Mouse (Mus musculus) heart, postnatal 10 days (tissue): ENCODE data around the gene Cklf. TPM values are rescaled to one million over a fixed set of nuclear protein-coding genes. Genes with fewer than 3 reads are reported as not detected.
"Not testable (repeated sequence)": the region's sequence is repeated elsewhere in the genome, so short reads cannot be mapped to it uniquely, and the experiment has no call there.

Experiments used
- DNase-seq, 2 experiments: peaks; one replicate each; pipeline ENCODE4 v3.0.0; 2021
- intact Hi-C: fragments of 180-260 bp; cut with DNase I; formaldehyde crosslinking; loops from one replicate; pipeline ENCODE4 v1.15.1; 2025
- total RNA-seq, 2 experiments: library from RNA; stranded (reverse); gene quantifications; 2 replicates each; pipeline ENCODE4 v1.2.3; 2021

Cklf gene
- total RNA-seq, 2 experiments from 2014 or later, result 10.1 to 10.6 TPM

DNA sequence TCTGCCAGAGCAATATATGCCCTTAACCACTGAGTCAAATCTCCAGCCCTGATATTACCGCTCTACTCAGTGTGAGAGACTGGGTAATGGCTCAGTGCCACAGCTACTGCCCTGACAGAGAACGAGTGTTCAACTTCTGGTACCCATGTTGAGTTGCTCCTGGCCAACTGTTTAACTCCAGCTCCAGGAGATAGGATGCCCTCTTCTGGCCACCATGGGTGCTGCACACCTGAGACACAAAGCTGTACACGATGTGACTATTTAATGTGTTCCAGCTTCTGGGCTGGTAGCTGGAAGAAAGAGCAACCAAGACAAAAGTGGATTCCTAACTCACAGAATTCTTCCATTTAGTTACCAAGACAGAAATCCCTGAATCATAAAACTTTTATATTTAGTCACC is 2.4 kb downstream of the Cklf start:
- DNase-seq, result peak in 1 of 2 experiments; percentile 20
- intact Hi-C loops, result loop anchor here (5.0 kb wide), 1 partner anchor 189 kb away; the partner anchor contains the start of gene Dync1li2

DNA sequence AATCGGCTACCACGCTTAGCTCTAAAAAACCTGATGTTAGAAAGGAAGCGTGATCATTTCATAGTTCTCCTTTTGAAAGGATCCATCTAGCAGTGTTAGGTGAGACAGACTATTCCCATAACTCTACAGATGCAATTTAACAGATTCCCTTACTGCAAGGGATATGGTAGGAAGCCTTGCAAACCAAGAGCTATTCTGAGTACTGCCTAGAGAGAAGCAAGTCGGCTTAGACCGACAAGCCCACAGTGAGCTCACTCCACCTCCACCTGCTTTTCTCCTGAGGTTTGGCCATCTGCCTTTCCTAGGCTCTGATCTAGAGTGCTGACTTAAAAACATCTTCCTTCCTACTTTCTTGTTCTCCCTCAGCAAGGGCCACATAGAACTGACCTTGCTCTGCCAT is 11.1 kb downstream of the Cklf start:
- intact Hi-C loops, result not testable (repeated sequence)

DNA sequence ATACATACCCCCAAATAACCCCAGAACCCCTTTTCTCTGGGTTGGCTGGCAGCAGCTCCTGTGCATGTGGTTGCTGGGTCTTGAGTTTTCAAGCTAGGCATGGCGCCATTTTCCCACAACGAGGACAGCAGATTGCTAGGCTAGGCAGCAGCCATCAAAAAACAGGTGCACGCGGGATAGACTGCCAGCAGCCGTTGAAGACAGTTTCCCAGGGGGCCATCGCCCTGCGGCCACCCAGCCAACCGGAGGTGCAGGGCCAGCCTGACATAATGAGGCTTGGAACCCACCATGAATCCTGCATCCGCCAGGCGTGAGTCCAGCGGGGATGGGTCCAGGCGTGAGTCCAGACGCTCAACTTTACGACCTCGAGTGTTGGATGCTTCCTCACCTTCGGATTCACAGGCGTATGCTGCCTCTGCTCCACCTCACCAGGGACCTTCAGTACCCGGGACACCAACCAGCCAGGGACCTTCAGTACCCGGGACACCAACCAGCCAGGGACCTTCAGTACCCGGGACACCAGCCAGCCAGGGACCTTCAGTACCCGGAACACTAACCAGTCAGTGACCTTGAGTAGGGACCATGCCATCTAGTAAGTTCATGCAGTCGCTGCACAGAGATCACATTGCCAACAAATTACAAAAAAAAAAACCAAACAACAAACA is 13.7 kb downstream of the Cklf start:
- intact Hi-C loops, DNase-seq: not testable (repeated sequence)

More for the DNA sequence above, 11.1 kb downstream of the Cklf start:
- not testable (repeated sequence) for DNase-seq

DNA sequence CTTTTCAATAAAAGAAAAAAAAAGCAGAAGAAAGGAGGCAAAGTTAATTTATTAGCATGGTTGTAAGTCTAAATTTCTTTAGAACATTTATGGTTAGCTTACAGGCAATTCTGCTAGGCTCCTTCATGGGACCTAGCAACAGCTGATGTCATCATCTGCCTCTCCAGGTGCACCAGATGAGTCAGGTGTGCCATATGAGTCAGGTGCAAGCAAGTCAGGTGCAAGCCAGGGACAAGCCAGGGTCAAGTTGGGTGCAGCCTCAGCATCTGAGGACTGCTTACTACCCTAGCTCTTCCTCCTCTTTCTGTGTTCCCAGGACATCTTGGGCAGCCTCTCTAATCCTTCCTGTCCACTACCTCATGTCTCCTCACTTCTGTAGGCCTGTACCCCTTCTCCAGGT is 17.7 kb downstream of the Cklf start:
- intact Hi-C loops, result no loop called here
- DNase-seq, result no peak

DNA sequence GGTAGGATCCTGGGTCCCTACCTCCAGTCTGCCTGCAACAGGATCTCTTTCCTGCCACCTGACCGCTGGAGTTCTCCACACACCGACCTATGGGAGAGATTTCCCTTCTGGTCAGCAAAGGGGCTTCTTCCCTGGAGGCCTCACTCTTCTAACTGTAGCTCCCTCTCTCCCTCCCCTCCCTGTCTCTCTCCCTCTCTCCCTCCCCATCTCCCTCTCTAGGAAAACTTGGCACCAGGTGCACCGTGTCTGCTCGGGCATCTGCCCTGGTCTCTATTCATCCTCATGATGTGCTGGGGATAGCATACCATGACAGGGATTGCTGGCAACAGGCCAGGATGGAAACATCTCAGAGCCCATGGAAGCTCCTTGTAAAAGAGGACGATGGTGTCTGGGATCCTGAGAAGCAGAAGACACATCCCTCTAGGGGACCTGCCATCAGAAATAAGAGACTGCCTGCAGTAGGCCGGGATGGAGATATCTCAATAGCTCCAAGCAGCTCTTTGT is 18.3 kb downstream of the Cklf start:
- intact Hi-C loops, result no loop called here
- DNase-seq, result no peak

DNA sequence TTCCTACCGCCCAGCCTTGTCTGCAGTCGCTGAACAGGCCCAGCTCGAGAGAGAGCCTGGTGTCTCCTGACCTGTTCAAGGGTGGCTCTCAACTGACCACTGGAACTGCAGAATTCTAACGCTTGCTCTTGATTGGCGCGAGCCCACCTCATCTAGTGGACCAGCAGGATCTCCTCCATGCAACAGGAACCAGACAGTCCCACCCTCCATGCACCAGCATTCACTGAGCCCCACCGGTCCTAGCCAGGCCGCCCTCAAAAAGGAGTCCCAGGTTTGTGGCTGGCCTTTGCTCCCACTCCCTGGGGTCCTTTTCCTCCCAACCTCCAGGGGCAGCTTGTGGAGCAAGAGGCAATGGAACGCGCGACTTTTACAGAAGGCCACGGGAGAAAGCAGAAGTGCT is 42.4 kb downstream of the Cklf start, which contains the start of gene Cmtm2a:
TSS of gene Cmtm2a (minus strand) at position 101 of the 400 bp plus-strand sequence.
- intact Hi-C loops, DNase-seq: not testable (repeated sequence)

DNA sequence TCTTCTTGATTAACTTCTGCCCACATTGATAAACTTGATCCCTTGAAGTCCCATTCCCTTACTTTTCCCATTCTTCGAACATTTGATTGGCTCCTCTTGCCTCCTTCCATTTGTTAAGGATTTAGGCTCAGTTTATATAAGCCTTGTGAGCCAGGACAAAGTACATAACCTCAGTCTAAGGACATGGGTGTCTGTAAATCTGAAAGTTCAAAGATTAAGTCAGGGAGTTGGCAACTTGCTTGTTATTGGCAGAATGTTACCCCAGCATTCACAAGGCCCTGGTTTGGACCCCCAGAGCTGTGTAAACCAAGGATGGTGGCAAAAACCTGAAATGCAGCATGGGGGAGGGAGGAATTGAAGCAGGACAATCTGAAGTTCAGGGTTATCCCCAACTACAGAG is 43.7 kb downstream of the Cklf start:
- no peak for DNase-seq
- intact Hi-C loops, result no loop called here

DNA sequence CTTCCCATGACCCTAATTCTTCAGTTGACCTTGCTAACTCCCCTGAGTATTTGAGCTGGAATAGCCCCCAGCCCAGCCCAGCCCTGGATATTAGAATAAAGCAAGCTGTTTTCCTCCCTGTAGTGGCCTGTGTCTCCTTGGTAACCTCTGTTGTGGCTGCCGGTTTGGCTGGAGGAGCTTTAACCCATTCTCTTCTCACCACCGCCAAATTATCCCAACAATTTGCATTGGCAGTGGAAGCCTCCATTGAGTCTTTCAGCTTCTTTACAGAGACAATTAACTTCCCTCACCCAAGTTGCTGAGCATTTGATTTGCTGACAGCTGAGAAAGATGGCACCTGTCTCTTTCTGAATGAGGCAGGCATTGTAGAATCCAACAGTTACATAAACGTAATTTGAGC is 50.9 kb downstream of the Cklf start:
- DNase-seq, result peak; percentile 41 to 53
- intact Hi-C loops, result not testable (repeated sequence)

DNA sequence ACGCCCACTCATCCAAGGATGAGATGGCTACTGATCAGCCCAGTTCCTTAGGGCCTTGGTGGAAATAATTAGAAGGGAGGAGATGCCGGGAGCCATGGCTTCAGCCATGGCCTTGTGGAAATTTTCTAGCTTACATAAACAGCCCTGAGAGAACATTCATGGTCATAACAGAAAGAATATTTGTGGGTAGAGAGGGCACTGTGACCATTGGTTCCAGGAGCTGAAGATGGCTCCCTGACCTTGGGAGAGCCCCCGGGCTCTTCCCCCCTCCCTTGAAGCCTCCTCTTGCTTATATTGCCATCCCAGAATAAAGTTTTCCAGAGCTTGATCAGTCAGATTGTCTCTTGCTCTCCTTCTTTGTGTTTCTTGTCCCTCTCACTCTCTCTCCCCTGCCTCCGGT is 51.9 kb downstream of the Cklf start:
- intact Hi-C loops, DNase-seq: not testable (repeated sequence)

DNA sequence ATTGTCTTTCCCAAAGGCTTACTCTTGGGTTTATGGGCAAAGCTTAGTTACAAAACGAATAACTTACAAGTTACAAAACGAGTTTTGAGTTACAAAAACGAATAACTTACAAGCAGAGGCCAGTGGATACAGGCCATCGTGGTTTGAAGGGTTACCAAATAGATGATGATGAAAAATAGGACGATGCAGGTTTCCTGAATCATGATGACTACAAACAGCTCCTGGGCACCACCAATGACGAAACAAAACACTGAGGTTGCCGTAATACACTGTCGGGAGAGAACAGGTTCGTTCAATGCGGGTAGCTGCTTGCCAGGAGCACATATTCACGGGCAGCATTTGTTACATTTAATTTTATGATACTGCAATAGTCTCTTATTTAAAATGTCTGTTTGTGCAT is 54.3 kb downstream of the Cklf start:
- no peak for DNase-seq
- intact Hi-C loops, result no loop called here

DNA sequence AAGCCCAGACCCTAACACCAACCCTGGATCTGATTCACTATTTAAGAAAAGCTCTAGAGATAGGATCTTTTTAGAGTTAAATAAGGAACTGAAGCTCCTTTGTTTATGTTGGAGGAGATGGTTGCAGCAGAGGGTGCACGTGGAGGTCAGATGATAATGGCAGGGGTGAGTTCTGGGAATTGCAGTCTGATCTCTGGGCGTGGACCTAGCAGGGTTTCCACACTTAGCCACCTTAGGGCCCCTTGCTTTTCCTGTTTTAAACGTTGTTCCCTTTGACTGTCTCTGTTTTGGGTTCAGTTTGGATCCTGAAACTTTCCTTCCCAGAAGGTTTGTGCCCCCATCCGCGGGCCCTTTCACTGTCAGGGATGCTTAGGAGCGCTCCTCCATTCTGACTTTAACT is 57.7 kb downstream of the Cklf start:
- intact Hi-C loops, DNase-seq: not testable (repeated sequence)

DNA sequence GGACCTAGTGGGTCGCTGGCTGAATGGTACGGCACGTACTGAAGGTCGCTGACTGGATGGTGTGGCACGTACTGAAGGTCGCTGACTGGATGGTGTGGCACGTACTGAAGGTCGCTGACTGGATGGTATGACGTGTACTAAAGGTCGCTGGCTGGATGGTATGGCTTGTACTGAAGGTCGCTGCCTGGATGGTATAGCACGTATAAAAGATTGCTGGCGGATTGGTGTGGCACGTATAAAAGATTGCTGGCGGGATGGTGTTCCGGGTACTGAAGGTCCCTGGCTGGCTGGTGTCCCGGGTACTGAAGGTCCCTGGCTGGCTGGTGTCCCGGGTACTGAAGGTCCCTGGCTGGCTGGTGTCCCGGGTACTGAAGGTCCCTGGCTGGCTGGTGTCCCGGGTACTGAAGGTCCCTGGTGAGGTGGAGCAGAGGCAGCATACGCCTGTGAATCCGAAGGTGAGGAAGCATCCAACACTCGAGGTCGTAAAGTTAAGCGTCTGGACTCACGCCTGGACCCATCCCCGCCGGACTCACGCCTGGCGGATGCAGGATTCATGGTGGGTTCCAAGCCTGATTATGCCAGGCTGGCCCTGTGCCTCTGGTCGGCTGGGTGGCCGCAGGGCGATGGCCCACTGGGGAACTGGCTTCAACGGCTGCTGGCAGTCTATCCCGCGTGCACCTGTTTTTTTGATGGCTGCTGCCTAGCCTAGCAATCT is 58.9 kb downstream of the Cklf start, which contains the start of the genes Gm45711 and Cmtm1:
TSS of gene Gm45711 (minus strand) at position 641 of the 715 bp plus-strand sequence.
TSS of gene Cmtm1 (minus strand) at position 705 of the 715 bp plus-strand sequence.
- DNase-seq, result peak; percentile 34 to 47
- intact Hi-C loops, result not testable (repeated sequence)

DNA sequence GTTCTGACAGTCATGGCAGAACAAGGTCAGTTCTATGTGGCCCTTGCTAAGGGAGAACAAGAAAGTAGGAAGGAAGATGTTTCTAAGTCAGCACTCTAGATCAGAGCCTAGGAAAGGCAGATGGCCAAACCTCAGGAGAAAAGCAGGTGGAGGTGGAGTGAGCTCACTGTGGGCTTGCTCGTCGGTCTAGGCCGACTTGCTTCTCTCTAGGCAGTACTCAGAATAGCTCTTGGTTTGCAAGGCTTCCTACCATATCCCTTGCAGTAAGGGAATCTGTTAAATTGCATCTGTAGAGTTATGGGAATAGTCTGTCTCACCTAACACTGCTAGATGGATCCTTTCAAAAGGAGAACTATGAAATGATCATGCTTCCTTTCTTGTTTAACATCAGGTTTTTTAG is 61.4 kb downstream of the Cklf start:
- intact Hi-C loops, DNase-seq: not testable (repeated sequence)

DNA sequence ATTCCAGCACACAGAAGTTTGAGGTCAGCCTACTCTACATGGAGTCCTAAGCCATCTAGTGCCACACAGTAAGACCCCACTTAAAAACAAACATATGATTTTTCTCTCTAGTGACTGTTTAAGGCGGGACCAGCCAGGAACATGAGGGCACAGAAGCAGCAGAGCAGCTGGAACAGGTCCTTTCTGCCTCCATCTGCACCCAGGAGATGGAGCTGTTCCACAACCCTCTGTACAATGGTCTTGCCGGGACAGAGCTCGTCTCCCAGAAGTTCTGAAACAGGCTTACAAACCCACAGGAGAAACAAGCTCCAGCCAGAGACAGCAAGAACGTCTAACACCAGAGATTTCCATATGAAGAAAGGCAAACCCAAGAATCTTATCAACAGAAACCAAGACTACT is 62.6 kb downstream of the Cklf start:
- DNase-seq, result peak; percentile 41 to 47
- intact Hi-C loops, result no loop called here

Other genes starting within 250 kb of the Cklf start
- gene Cdh5, start 149.2 kb upstream of the Cklf start, total RNA-seq, result 100 to 1,000 TPM; 320 to 327 TPM
- 1 to 10 TPM; 2.9 to 4.3 TPM for gene Bean1, start 80.4 kb upstream of the Cklf start, total RNA-seq
- gene Tk2, start 2.3 kb upstream of the Cklf start, total RNA-seq, result 10 to 100 TPM in 1 of 2 experiments, 1 to 10 TPM in 1; 9.0 to 10.1 TPM
- gene Cmtm2a, start 42.3 kb downstream of the Cklf start, total RNA-seq, result not detected
- not detected for gene Gm45711, start 59.2 kb downstream of the Cklf start, total RNA-seq
- gene Cmtm1, start 59.3 kb downstream of the Cklf start, total RNA-seq, result not detected
- not detected for gene Gm11020, start 70.7 kb downstream of the Cklf start, total RNA-seq
- gene Cmtm2b, start 71.4 kb downstream of the Cklf start, total RNA-seq, result not detected
- 10 to 100 TPM; 45.9 to 52.0 TPM for gene Cmtm3, start 88.5 kb downstream of the Cklf start, total RNA-seq
- 10 to 100 TPM; 16.4 to 16.8 TPM for gene Cmtm4, start 144.9 kb downstream of the Cklf start, total RNA-seq
- gene Dync1li2, start 192.2 kb downstream of the Cklf start, total RNA-seq, result 100 to 1,000 TPM in 1 of 2 experiments, 10 to 100 TPM in 1; 86.4 to 125 TPM